Mouse (Mus musculus): Measurements from ENCODE around the gene Ttll6.

Gene Ttll6

GRCm38 (mm10) chr11:96168125-96168524 is 34.5 kb downstream of the Ttll6 start:
- DNase-seq (ENCODE audit: low spot score), result no peak

GRCm38 (mm10) chr11:96169016-96169415 is 35.4 kb downstream of the Ttll6 start:
- DNase-seq (ENCODE audit: low spot score), result no peak

- DNase-seq (ENCODE audit: low spot score), result no peak
Observed at GRCm38 (mm10) chr11:96170711-96171379, 37.3 kb downstream of the Ttll6 start.

GRCm38 (mm10) chr11:96171601-96172000 is 38.0 kb downstream of the Ttll6 start:
- no peak for DNase-seq (ENCODE audit: low spot score)

DNA sequence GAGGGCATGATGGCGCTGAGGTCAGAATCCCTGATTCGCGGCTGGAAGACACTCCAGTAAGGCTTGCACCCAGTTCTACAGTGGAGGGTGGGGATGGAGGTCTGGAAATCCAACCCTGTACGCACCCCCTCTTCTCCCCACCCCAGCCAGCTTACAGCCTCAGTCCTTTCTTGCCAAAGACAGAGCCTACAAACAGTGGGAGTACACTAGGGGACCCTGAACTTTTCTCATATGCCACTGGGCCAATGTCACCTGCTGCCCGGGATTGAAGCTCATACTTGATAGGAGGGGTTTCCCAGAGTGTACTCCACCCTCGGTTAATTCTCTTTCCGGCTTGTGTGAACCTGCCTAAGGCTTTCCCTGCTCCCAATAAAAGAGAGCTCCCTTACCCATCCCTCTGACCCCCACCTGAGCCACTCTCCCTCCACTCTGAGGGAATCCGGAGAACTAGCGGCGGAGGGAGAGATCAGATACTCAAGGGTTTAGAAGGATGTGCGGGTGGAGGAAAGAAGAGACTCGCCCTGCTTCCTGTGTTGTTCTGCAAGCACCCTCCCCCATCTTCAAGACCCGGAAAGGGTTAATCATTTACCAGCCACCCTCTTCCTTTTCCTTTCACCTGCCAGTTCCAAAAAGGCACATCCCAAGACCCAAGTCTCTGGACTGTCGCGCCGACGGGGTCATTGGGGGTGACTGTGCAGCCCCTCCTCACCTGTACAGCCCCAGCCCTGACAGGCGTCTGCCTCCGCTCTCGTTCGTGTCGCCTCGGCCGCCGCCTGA is 39.1 kb downstream of the Ttll6 start:
- no peak for DNase-seq (ENCODE audit: low spot score)

- DNase-seq (ENCODE audit: low spot score), result no peak
Observed at GRCm38 (mm10) chr11:96173288-96173840, 39.8 kb downstream of the Ttll6 start.

DNA sequence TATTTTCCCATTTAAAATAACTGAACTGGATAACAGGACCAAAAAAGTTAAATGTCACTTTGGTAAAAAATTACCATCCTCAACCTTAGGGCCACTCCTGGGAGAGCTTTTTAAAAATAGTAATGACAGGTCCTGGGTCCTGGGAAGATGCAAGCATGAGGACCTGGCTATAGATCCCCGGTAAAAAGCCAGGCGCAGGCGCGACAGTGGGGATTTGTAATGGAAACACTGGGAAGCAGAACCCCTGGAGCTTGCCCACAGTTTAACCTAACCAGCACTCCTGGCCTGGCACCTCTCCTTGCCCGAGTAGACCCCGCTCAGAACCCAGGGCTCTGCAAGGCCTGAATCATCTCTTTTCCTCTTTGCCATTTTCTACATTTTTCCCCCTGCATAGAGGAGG is 41.3 kb downstream of the Ttll6 start:
- DNase-seq (ENCODE audit: low spot score), result no peak

DNA sequence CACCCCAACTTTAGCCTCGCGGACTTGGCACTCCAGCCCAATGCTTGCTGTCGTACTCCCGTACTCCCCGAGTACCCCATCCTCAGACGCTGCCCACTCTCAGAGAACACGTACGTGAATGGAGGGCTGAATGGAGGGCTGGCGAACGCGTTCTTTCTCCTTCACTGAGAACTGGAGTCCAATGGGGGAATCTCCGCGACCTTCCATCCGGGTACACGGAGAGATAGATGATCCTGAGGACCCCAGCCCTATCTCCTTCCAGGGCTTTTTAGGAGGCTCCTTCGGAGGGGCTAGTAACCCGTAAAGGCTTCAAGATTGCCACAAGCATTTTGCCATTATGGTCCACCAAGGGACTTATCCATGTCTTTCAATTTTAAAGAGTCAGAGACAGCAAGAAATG is 41.9 kb downstream of the Ttll6 start:
- no peak for DNase-seq (ENCODE audit: low spot score)

DNA sequence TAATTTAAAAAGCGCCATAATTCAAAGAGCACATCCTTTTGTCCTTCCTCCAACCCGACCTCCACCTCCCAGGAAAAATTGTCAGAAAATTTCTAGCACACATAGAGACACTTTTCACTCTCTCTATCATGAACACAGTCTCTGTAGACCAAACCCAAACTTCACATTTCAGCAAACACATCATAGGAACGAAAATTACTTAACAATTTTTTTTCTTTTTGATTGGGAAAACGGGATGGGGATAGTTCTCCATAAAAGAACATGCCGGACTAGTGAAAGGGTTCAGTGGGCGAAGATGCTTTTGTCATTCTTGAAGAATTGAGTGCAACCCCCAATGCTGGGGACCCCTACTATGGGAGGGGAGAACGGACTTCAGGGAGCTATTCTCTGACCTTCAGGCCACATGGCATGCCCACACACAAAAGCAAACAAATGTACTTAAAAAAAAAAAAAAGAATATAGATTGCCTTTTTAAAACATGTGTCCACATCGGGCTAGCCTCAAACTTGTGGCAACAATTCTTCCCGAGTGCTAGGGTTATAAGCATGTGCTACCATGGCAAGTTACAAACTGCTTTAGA is 42.5 kb downstream of the Ttll6 start:
- no peak for DNase-seq (ENCODE audit: low spot score)

- no peak for DNase-seq (ENCODE audit: low spot score)
Observed at GRCm38 (mm10) chr11:96176841-96177240, 43.3 kb downstream of the Ttll6 start.

- no peak for DNase-seq (ENCODE audit: low spot score)
Observed at GRCm38 (mm10) chr11:96177546-96178174, 44.1 kb downstream of the Ttll6 start.

- no peak for DNase-seq (ENCODE audit: low spot score)
Observed at GRCm38 (mm10) chr11:96178356-96178755, 44.8 kb downstream of the Ttll6 start.

DNA sequence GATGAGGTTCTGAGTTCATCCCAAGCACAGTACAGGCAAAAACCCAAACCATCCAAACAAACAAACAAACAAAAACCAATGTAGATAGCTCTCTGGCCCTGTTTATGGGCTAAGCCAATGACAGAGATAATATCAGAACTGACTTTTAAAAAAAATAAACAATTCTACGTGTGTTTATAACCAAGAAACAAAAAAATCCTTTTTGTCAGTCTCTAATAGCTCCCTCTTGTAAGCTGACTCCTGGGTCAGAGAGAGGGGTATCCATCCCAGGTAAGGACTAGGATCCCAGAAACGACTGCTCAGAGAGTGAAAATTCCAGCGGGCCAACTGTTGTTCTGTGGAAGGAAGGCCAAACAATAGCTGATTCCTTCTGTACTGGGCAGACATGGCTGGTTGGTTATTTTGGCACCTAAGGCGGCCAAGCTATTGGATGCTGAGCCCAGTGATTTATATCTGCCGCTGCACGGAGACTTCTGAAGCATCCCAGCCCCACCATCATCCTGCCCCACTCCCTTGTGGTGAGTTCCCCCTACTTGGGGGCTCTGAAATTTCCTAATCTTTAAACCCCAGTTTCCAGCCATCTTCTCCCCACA is 45.4 kb downstream of the Ttll6 start:
- no peak for DNase-seq (ENCODE audit: low spot score)

- no peak for DNase-seq (ENCODE audit: low spot score)
Observed at GRCm38 (mm10) chr11:96181061-96181460, 47.5 kb downstream of the Ttll6 start.

DNA sequence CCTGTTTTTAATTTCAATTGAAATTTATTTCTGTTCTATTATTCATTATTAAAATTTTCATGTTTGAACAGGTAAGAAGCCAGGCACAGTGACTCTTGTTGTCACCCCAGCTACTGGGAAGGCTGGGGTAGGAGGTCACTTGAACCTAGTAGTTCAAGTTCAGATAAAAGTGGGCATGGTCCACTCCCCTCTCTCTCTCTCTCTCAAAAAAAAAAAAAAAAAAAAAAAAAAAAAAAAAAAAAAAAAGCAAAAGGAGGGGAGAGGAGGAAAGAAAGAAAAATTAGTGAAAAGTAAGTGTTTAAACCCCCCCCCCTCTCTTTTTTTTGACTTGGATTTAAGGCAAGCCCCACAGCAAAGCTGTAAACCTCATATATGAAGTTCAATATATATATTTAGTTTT is 50.6 kb downstream of the Ttll6 start:
- DNase-seq (ENCODE audit: low spot score), result no peak

- DNase-seq (ENCODE audit: low spot score), result no peak
Observed at GRCm38 (mm10) chr11:96187321-96187720, 53.7 kb downstream of the Ttll6 start.

- DNase-seq (ENCODE audit: low spot score), result no peak
Observed at GRCm38 (mm10) chr11:96189810-96190522, 56.4 kb downstream of the Ttll6 start.

- DNase-seq (ENCODE audit: low spot score), result no peak
Observed at GRCm38 (mm10) chr11:96191132-96191531, 57.5 kb downstream of the Ttll6 start.

DNA sequence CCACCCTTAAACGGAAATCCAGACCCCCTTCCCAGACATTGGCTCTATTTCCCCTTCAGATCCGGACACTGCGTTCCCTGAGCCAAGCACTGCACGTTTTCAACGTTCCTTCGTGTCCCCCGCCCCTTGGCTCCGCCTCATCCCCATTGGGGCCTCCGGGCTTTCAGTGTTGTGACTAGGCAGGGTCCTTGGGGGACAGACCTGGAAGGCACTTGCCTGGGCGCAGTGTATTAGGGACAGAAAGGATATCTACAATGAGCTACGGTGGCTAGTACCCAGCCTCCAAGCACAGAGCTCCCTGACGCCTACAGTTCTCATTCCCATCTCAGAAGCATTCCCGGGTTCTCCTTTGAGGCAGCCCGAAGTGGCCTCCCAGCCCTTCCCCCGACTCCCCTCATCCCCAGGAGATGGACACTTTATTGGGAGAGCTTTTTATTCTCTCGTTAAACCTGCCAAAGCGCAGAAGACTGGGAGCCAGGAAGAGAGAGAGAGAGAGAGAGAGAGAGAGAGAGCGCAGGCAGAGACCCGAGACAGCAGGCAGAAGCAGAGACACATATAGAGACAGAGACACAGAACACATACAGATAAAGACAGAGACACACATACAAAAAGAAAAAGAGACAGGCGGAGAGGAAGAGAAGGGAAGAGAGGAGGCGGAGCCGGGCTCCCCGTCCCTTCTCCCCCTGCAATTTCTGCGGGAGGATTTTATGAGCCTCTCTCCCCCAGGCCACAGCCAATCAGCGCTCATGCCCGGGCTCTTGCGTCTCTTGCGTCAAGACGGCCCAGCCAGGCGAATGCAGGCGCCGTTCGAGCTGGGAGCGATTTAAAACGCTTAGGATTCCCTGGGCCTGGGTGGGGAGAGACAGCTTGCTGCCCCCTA is 60.2 kb downstream of the Ttll6 start, which contains the start of gene Hoxb13:
Gene Hoxb13, plus strand, starts transcription at position 796 of the 880 bp plus-strand sequence.
- DNase-seq (ENCODE audit: low spot score), result no peak

- DNase-seq (ENCODE audit: low spot score), result no peak
Observed at GRCm38 (mm10) chr11:96194401-96194710, 60.8 kb downstream of the Ttll6 start.
